Mouse (Mus musculus): ENCODE data around the gene Rps3.

Gene Rps3

GRCm38 (mm10) chr7:99443164-99443563 lies 40.4 kb downstream of the Rps3 start:
- no peak for DNase-seq (ENCODE audit: extremely low spot score)

- DNase-seq (ENCODE audit: extremely low spot score), result no peak
Measured at GRCm38 (mm10) chr7:99441534-99442072, 41.9 kb downstream of the Rps3 start.

- DNase-seq (ENCODE audit: extremely low spot score), result no peak
Measured at GRCm38 (mm10) chr7:99438881-99439280, 44.7 kb downstream of the Rps3 start.

GRCm38 (mm10) chr7:99436530-99436929 lies 47.0 kb downstream of the Rps3 start:
- DNase-seq (ENCODE audit: extremely low spot score), result peak; percentile 55

- DNase-seq (ENCODE audit: extremely low spot score), result no peak
Measured at GRCm38 (mm10) chr7:99434672-99435250, 48.8 kb downstream of the Rps3 start.

GRCm38 (mm10) chr7:99432863-99433262 lies 50.7 kb downstream of the Rps3 start:
- no peak for DNase-seq (ENCODE audit: extremely low spot score)

GRCm38 (mm10) chr7:99432248-99432647 lies 51.3 kb downstream of the Rps3 start:
- no peak for DNase-seq (ENCODE audit: extremely low spot score)

GRCm38 (mm10) chr7:99430246-99430645 lies 53.3 kb downstream of the Rps3 start:
- DNase-seq (ENCODE audit: extremely low spot score), result no peak

- DNase-seq (ENCODE audit: extremely low spot score), result no peak
Measured at GRCm38 (mm10) chr7:99429786-99430185, 53.8 kb downstream of the Rps3 start.

GRCm38 (mm10) chr7:99428836-99429235 lies 54.7 kb downstream of the Rps3 start:
- DNase-seq (ENCODE audit: extremely low spot score), result no peak

GRCm38 (mm10) chr7:99427987-99428386 lies 55.6 kb downstream of the Rps3 start:
- DNase-seq (ENCODE audit: extremely low spot score), result no peak

Data from embryo, embryonic 9.5 days (tissue).